Mouse (Mus musculus) limb, embryonic 10.5 days (tissue): ENCODE data around the gene Dnm1. TPM values are rescaled to one million over a fixed set of nuclear protein-coding genes. Genes with fewer than 3 reads are reported as not detected.
"Not testable (repeated sequence)": the region's sequence is repeated elsewhere in the genome, so short reads cannot be mapped to it uniquely, and the experiment has no call there.

Experiments
- DNase-seq: peaks from one replicate; pipeline ENCODE4 v3.0.0-alpha.2; 2017; ENCODE audit warnings: low spot score
- H3K27ac ChIP-seq: fragments of 300-500 bp; sonication (generic); 2 replicates; pipeline ENCODE4 v1.5.1; 2016; ENCODE audit warnings: mild to moderate bottlenecking
- H3K27me3 ChIP-seq: fragments of 300-500 bp; sonication (generic); 2 replicates; pipeline ENCODE4 v1.6.1; 2016; ENCODE audit warnings: low read depth, mild to moderate bottlenecking; ENCODE audit not compliant: poor library complexity, severe bottlenecking
- H3K36me3 ChIP-seq: fragments of 300-500 bp; sonication (generic); 2 replicates; pipeline ENCODE4 v1.6.1; 2016; ENCODE audit warnings: mild to moderate bottlenecking, moderate library complexity
- H3K4me1 ChIP-seq: fragments of 300-500 bp; sonication (generic); 2 replicates; pipeline ENCODE4 v1.6.1; 2016
- H3K4me3 ChIP-seq: fragments of 300-500 bp; sonication (generic); 2 replicates; pipeline ENCODE4 v1.5.1; 2016; ENCODE audit warnings: mild to moderate bottlenecking, moderate library complexity
- H3K9me3 ChIP-seq: fragments of 300-500 bp; sonication (generic); replicated peaks from 2 replicates; pipeline ENCODE4 v1.6.1; 2016; ENCODE audit warnings: mild to moderate bottlenecking
- WGBS: fragments of 180-500 bp; shearing (Covaris S2); methylation state at CpG from one replicate; pipeline ENCODE4 v1.1.7; 2016; 5-methylcytosine and 5-hydroxymethylcytosine counted together
- polyA plus RNA-seq: library from polyadenylated mRNA; unstranded; fragments of >200 nt; fragmentation: Nextera tagmentation; extraction: Ambion mirVana; gene quantifications from 2 replicates; pipeline ENCODE4 v1.2.1, GENCODE M21; 2016

The Dnm1 gene
- polyA plus RNA-seq, 1 experiment from 2014 or later, result 33.6 TPM

DNA sequence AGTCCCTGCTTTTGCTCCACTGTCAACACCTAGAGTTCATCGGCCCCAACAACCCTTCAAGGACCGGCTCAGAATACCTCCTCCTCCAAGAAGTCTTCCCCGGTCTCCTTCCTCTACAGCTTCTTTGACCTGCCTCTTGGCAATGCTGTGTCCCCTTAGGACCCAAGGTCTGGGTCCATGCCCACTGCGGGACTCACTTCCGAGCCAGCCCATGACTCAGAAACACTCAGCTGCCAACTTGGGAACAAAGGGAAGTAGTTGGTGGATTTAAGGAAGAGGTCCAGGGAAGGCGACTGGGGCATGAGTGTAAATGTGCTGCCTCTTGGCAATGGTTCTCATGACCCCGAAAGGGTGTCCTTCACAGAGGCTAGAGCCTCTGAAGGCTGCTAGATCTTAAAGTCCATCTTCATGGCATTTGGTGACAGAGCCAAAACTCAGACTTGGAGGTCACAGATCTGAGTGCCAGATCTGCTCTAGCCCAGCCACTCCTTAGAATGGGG, 26.9 kb upstream of the Dnm1 start:
- peaks cover 22% of the 10 kb centered on the region for H3K27me3 ChIP-seq
- peaks cover 53% of the 10 kb centered on the region for H3K36me3 ChIP-seq
- no peak overlapping the region for H3K27ac ChIP-seq
- 93% methylated on average over 7 of the region's 7 CpGs for WGBS
- peaks cover 16% of the 10 kb centered on the region for H3K4me1 ChIP-seq
- no peak for DNase-seq
- H3K9me3 ChIP-seq, result no peaks in the 10 kb centered on the region
- no peak overlapping the region for H3K4me3 ChIP-seq

DNA sequence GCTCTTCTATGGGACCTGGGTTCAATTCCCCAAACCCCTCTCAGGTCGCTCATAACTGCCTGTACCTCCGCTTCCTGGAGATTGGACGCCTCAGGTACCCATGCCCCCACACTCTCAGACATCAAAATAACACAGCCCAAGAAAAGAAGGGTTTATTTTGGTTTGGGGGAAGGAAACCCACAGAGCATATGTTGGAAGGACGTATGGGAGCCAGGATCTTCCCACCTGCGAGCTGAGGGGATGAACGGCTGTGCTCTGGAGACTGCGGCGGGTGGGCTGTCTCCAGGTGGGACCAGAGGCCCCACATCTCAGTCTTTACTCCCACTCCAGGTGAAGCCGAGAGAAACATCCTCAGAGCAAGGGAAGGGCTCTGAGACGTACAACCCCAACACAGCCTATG, 23.8 kb upstream of the Dnm1 start:
- Histone ChIP-seq H3K4me1 (peaks cover 10% of the 10 kb centered on the region), H3K4me3 (no peak overlapping the region), H3K36me3 (peaks cover 84% of the 10 kb centered on the region), H3K27ac (no peak overlapping the region), H3K9me3 (no peaks in the 10 kb centered on the region), H3K27me3 (peaks cover under 1% of the 10 kb centered on the region; the same call in 1 of the 2 replicates)
- DNase-seq, result no peak
- 96% methylated on average over 10 of the region's 10 CpGs for WGBS

DNA sequence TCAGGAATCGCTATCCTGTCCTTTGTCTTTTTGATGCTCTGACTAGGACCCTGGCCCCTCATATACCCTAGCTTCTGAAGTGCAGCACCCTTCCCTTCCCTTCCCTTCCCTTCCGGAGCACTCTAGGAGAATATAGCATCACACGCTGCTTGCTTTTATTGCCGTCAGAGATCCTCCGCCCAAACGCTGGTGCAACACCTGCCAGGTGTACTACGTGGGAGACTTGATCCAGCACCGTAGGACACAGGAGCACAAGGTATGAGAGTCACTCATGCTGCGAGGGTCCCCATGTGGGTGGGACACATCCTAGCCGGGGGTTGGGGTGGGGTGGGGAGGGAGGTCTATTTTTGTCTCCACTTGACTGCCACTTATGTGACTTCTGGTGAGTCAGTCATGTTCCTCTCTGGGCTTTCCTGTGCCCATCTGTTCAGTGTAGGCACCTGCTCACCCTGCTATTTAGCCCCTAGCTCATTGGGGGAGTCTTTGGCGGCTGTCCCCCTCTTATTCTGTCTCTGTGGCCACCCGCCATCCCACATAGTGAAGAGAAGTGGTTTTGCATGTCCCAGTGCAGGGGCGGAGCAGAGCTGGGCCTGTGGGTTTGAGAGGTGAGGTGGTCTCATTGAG, 22.3 kb upstream of the Dnm1 start:
- WGBS, result 92% methylated on average over 13 of the region's 13 CpGs

DNA sequence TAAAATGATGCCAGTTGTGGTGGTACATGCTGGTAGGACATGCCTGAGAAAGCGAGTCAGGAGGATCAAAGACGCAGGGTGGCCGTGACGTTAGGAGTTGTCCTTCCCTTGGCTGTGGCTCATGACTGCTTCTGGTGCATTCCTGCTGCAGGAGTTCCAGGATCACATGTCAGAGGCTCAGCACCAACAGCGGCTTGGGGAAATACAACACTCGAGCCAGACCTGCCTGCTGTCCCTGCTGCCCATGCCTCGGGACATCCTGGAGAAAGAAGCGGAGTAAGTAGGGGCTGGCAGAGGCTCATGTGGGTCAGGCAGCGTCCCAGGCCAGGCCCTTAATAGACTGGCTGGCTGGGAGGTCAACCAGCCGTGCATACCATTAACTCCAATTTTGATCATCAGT, 21.1 kb upstream of the Dnm1 start:
- H3K36me3 ChIP-seq, result peaks cover 100% of the 10 kb centered on the region
- H3K4me3 ChIP-seq, result no peak overlapping the region
- WGBS, result 91% methylated on average over 10 of the region's 10 CpGs
- no peak for DNase-seq
- no peaks in the 10 kb centered on the region for H3K9me3 ChIP-seq
- no peak overlapping the region for H3K27ac ChIP-seq
- no peaks in the 10 kb centered on the region for H3K27me3 ChIP-seq
- H3K4me1 ChIP-seq, result no peaks in the 10 kb centered on the region

More for the DNA sequence above, 22.3 kb upstream of the Dnm1 start:
- no peak for DNase-seq
- Histone ChIP-seq H3K4me3 (no peak overlapping the region), H3K27ac (no peak overlapping the region), H3K9me3 (no peaks in the 10 kb centered on the region), H3K27me3 (no peaks in the 10 kb centered on the region), H3K36me3 (peaks cover 100% of the 10 kb centered on the region), H3K4me1 (no peaks in the 10 kb centered on the region)

DNA sequence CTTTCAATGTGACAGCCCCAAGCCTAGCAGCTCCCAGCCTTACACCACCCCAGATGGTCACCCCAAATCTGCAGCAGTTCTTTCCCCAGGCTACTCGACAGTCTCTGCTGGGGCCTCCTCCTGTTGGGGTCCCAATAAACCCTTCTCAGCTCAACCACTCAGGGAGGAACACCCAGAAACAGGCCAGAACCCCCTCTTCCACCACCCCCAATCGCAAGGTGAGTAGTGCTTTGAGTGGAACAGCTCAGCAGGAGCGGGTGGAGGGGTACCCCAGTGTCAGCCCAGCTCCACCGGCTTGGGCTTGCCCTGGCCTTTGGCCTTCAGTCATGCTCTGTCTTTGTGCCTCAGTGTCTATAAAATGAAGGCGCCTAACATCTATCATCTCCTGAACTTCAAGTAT, 14.2 kb upstream of the Dnm1 start:
- Histone ChIP-seq H3K27me3 (no peaks in the 10 kb centered on the region), H3K4me1 (peaks cover 19% of the 10 kb centered on the region), H3K4me3 (no peak overlapping the region), H3K36me3 (peaks cover 83% of the 10 kb centered on the region), H3K27ac (no peak overlapping the region), H3K9me3 (no peaks in the 10 kb centered on the region)
- no peak for DNase-seq
- 95% methylated on average over 5 of the region's 5 CpGs for WGBS

DNA sequence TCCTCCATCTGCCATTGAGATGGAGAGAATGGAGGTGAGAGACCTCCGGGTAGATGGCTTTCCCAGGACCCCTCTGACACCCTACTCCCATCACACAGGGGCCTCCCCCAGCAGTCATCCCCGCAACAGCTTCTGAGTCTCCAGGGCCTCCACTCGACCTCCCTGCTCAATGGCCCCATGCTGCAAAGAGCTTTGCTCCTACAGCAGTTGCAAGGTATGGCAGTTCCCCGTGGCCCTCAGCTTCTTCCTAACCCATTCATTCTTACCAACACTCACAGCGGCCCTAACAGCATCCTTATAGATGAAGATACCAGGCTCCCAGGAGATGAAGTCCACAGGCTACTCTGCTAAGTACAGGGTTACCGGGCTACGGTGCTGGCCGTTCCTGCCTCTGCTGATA, 11.0 kb upstream of the Dnm1 start:
- 86% methylated on average over 8 of the region's 8 CpGs for WGBS
- H3K4me3 ChIP-seq, result peak overlapping the region; percentile 90

DNA sequence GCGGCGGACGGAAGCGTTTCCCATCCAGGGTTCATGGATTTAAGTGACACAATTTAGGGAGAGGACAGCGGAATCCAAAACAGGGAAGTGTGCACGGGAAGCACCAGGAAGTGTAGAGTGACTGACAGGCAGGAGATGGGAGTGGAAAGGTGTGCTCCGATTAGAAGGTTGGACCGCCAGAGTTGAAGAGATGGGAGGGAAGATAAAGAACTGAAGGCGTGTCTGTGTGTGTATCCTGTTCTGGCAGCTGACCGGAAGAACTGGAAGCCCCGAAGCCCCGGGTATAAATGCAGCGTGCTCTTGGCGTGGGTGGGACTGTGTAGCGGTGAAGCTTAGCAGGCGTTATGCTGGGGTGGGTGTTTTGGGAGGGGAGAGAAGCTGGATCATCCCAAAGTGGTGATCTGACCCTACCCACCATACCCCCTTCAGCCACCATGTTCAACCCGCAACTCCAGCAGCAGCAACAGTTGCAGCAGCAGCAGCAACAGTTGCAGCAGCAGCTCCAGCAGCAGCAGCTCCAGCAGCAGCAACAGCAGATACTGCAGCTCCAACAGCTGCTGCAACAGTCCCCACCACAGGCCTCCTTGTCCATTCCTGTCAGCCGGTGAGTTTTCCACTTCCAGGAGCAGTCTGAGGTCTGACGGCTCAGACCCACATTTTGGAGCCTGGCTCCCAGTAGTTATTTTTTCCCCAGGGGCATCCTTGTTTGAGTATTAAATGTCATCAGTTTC, 10.4 kb upstream of the Dnm1 start:
- peaks cover 46% of the 10 kb centered on the region for H3K36me3 ChIP-seq
- H3K4me1 ChIP-seq, result peaks cover 42% of the 10 kb centered on the region
- H3K27me3 ChIP-seq, result peaks cover 11% of the 10 kb centered on the region; the same call in 1 of the 2 replicates
- WGBS, result 11% methylated on average over 19 of the region's 19 CpGs
- H3K4me3 ChIP-seq, result peak overlapping the region; percentile 90
- DNase-seq, result peak; percentile 48
- H3K27ac ChIP-seq, result peak overlapping the region; percentile 93
- no peaks in the 10 kb centered on the region for H3K9me3 ChIP-seq

More for the DNA sequence above, 11.0 kb upstream of the Dnm1 start:
- DNase-seq, result no peak
- Histone ChIP-seq H3K27me3 (peaks cover 11% of the 10 kb centered on the region; the same call in 1 of the 2 replicates), H3K4me1 (peaks cover 39% of the 10 kb centered on the region), H3K27ac (0 out of 2 replicates have a peak overlapping the region, but pooled peaks have one; percentile 93), H3K36me3 (peaks cover 51% of the 10 kb centered on the region), H3K9me3 (no peaks in the 10 kb centered on the region)

DNA sequence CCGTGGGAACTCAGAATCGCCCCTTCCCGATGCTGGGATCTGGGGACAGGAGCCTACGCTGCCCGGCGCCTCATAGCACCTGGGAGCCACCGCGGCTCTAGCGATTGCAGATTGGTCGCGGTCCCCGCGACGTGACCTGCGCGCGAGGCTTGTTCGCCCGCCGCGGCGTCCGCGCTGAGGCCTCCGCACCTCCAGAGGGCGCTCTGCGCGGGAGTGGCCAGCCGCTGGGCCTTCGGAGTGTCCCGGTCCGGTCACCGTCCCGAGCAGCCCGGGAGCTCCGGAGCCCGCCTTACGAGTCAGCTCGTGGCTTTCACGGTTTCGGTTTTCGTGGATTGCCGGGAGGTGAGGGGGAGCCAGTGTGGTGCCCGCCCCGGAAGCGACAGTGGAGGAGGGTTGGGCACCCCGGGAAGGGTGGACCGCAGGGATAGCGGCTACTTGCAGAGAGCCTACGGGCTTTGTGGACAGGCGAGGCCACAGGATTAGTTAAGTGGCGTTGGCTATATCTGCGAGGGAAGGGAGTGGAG, 9.7 kb upstream of the Dnm1 start:
- H3K27me3 ChIP-seq, result peaks cover 11% of the 10 kb centered on the region; the same call in 1 of the 2 replicates
- H3K27ac ChIP-seq, result peak overlapping the region; percentile 93
- H3K4me1 ChIP-seq, result peaks cover 45% of the 10 kb centered on the region
- DNase-seq, result peak; percentile 95
- H3K4me3 ChIP-seq, result peak overlapping the region; percentile 90
- H3K9me3 ChIP-seq, result no peaks in the 10 kb centered on the region
- under 1% methylated on average over 53 of the region's 53 CpGs for WGBS
- H3K36me3 ChIP-seq, result peaks cover 40% of the 10 kb centered on the region

DNA sequence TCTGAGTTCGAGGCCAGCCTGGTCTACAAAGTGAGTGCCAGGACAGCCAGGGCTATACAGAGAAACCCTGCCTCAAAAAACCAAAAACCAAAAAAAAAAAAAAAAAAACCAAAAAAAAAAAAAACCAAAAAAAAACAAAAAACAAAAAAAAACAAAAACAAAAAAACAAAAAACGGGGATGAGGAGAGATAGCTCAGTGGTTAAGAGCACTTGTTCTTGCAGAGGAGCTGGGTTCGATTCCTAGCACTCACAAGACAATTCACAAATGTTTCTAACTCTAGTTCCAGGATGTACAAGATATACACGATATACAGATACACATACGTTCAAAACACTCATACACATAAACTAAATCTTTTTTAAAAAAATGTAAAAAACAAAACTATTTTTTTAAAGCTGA, 9.1 kb upstream of the Dnm1 start:
- DNase-seq, H3K9me3 ChIP-seq: not testable (repeated sequence)
- Histone ChIP-seq H3K36me3 (peaks cover 34% of the 10 kb centered on the region), H3K27me3 (peaks cover 11% of the 10 kb centered on the region; the same call in 1 of the 2 replicates), H3K4me1 (peaks cover 45% of the 10 kb centered on the region), H3K27ac (peak overlapping the region; percentile 93), H3K4me3 (peak overlapping the region; percentile 90)
- WGBS, result 48% methylated on average over 5 of the region's 5 CpGs

DNA sequence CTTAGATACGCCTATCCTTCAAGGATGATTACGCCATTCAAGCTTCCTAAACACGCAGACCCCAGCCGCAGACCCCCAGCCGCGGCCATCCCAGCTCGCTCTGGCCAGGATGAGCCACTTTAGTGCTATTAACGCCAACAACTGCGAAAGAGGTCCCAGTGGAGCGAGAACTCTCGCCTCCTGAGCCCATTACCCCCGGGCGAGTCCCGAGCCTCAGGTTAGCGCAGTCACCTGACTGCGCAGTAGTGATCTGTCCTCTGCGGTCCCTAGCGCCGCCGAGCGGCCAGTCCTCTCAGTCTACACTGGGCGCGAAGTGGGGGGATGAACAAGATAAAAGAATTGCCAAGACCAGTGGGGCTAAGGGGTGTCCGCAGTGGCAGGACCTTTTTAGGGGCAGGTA, 8.3 kb upstream of the Dnm1 start:
- 2% methylated on average over 24 of the region's 24 CpGs for WGBS
- H3K27ac ChIP-seq, result peak overlapping the region; percentile 61
- peaks cover 11% of the 10 kb centered on the region; the same call in 1 of the 2 replicates for H3K27me3 ChIP-seq
- DNase-seq, result peak; percentile 78
- peaks cover 25% of the 10 kb centered on the region for H3K36me3 ChIP-seq
- H3K9me3 ChIP-seq, result no peaks in the 10 kb centered on the region
- H3K4me3 ChIP-seq, result peak overlapping the region; percentile 54
- H3K4me1 ChIP-seq, result peaks cover 45% of the 10 kb centered on the region

DNA sequence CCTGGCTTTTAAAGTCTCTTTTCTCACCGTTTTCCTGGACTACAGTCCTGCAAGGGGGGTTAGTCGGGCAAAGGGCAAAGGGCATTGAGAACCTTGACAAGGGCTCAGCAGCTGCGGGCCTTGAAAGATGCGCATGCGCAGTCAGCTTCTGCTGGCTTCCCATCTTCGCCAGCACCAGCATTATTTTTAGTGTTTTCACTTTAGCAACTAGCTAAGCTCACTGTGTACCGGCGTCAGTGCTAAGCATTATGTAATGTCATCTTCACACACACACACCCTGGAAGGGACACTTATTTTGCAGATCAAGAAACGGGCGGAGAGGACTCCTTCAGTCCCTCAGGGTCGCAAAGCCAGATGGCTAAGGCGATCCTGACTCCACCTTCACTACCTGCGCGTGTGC, 7.6 kb upstream of the Dnm1 start:
- Histone ChIP-seq H3K4me3 (peak overlapping the region; percentile 54), H3K36me3 (peaks cover 18% of the 10 kb centered on the region), H3K27ac (no peak overlapping the region), H3K4me1 (peaks cover 48% of the 10 kb centered on the region), H3K27me3 (peaks cover 11% of the 10 kb centered on the region; the same call in 1 of the 2 replicates), H3K9me3 (no peaks in the 10 kb centered on the region)
- DNase-seq, result peak; percentile 84
- WGBS, result 4% methylated on average over 14 of the region's 14 CpGs

DNA sequence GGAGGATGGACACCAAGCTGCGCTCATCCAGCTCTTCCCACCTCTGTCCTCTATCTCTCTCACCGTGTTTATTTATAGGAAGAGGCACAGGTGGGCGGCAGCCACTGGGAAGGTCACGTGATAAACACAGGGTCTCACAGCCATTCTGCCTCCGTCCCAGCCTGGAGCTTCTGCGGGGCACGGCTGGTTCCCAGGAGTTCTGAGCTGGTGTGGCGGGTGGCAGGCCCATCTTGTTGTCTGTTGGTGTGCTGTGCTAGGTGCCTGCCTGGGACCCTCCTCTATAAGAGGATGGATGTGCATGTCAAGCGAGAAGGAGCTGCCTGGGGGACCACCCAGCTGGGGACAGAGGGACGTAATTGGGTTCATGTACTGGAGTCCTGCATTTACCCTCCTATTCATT, 5.2 kb upstream of the Dnm1 start:
- WGBS, result 62% methylated on average over 10 of the region's 10 CpGs
- no peak overlapping the region for H3K27ac ChIP-seq
- H3K9me3 ChIP-seq, result no peaks in the 10 kb centered on the region
- no peak overlapping the region for H3K4me3 ChIP-seq
- no peak for DNase-seq
- peaks cover 11% of the 10 kb centered on the region; the same call in 1 of the 2 replicates for H3K27me3 ChIP-seq
- H3K36me3 ChIP-seq, result no peaks in the 10 kb centered on the region
- peaks cover 44% of the 10 kb centered on the region for H3K4me1 ChIP-seq

DNA sequence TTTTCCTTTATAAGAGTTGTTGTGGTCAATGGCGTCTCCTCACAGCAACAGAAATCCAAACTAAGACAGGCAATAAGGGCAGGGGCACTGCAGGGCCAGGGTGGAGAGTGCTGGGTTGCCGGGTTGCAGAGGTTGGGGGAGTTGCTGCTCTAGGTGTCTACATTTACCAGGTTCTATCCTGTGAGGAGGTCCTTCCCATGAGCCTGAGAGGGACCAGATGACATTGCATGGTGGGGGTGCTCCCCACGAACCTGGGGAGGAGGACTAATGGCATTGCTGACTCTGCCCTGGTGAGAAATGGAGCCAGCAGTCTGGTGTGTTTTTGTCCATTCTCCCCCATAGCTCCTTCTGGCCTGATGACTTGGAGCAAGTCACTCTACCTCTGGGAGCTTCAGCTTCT, 4.6 kb upstream of the Dnm1 start:
- H3K4me3 ChIP-seq, result no peak overlapping the region
- DNase-seq, result no peak
- WGBS, result 72% methylated on average over 3 of the region's 3 CpGs
- H3K27ac ChIP-seq, result no peak overlapping the region
- no peaks in the 10 kb centered on the region for H3K9me3 ChIP-seq
- peaks cover 43% of the 10 kb centered on the region for H3K4me1 ChIP-seq
- H3K36me3 ChIP-seq, result no peaks in the 10 kb centered on the region
- H3K27me3 ChIP-seq, result peaks cover 11% of the 10 kb centered on the region; the same call in 1 of the 2 replicates
